Mouse (Mus musculus) MEL (cell line): ENCODE results near the gene Cerk. TPM values are rescaled to one million over a fixed set of nuclear protein-coding genes. Genes with fewer than 3 reads are reported as not detected.
"Not testable (repeated sequence)": the region's sequence is repeated elsewhere in the genome, so short reads cannot be mapped to it uniquely, and the experiment has no call there.

Experiments
- DNase-seq: peaks from one replicate; pipeline ENCODE4 v3.0.0; 2011; ENCODE audit warnings: low read depth, low spot score
- H3K27ac ChIP-seq: 2 replicates; pipeline ENCODE4 v1.5.1; 2012; ENCODE audit warnings: low read depth, mild to moderate bottlenecking, control low read depth, low read length, moderate library complexity; ENCODE audit not compliant: control insufficient read depth
- H3K27me3 ChIP-seq, 2 experiments: fragments of 150-350 bp in 1 of 2; sonication (generic) in 1 of 2; 2 replicates each; pipeline ENCODE4 v1.6.1; 2012; ENCODE audit warnings: low read length in 2 of 2, mild to moderate bottlenecking in 2 of 2, improper control_type of control experiment in 1 of 2, moderate library complexity in 1 of 2; ENCODE audit not compliant: insufficient read depth in 2 of 2, control insufficient read depth in 1 of 2
- H3K36me3 ChIP-seq, 2 experiments: 2 replicates each; pipeline ENCODE4 v1.6.1; 2012 to 2014; ENCODE audit warnings: low read length in 2 of 2, improper control_type of control experiment in 1 of 2, inconsistent platforms in 1 of 2, mild to moderate bottlenecking in 1 of 2; ENCODE audit not compliant: insufficient read depth in 2 of 2, control insufficient read depth in 1 of 2
- H3K4me1 ChIP-seq, 2 experiments: fragments of 150-350 bp in 1 of 2; sonication (generic) in 1 of 2; 2 replicates each; pipeline ENCODE4 v1.6.1; 2012; ENCODE audit warnings: low read length in 2 of 2, improper control_type of control experiment in 1 of 2, mild to moderate bottlenecking in 1 of 2; ENCODE audit not compliant: insufficient read depth in 2 of 2, control insufficient read depth in 1 of 2
- H3K4me3 ChIP-seq, 2 experiments: fragments of 150-350 bp in 1 of 2; sonication (generic) in 1 of 2; 2 replicates each; pipeline ENCODE4 v1.5.1; 2012; ENCODE audit warnings: low read depth in 2 of 2, low read length in 2 of 2, mild to moderate bottlenecking in 2 of 2, moderate library complexity in 2 of 2, control low read depth in 1 of 2, improper control_type of control experiment in 1 of 2; ENCODE audit not compliant: control insufficient read depth in 1 of 2, insufficient read depth in 1 of 2
- H3K79me2 ChIP-seq: 2 replicates; pipeline ENCODE4 v1.6.1; 2012; ENCODE audit warnings: mild to moderate bottlenecking, low read length, moderate library complexity; ENCODE audit not compliant: control insufficient read depth, poor library complexity, insufficient read depth
- H3K9ac ChIP-seq: 2 replicates; pipeline ENCODE4 v1.6.1; 2012; ENCODE audit warnings: low read depth, mild to moderate bottlenecking, control low read depth, low read length, moderate library complexity; ENCODE audit not compliant: control insufficient read depth, poor library complexity, severe bottlenecking
- H3K9me3 ChIP-seq: fragments of 150-350 bp; sonication (generic); replicated peaks from 2 replicates; pipeline ENCODE4 v1.6.1; 2012; ENCODE audit warnings: mild to moderate bottlenecking, low read length, improper control_type of control experiment, moderate library complexity; ENCODE audit not compliant: insufficient read depth
- BHLHE40 ChIP-seq: IDR thresholded peaks from 2 replicates; pipeline ENCODE4 v1.6.1; 2012; ENCODE audit warnings: low read depth, mild to moderate bottlenecking, inconsistent platforms, low read length, improper control_type of control experiment, borderline replicate concordance
- CHD1 ChIP-seq: IDR thresholded peaks from 2 replicates; pipeline ENCODE4 v1.6.1; 2012; ENCODE audit warnings: low read depth, mild to moderate bottlenecking, inconsistent platforms, low read length, improper control_type of control experiment
- CHD2 ChIP-seq: IDR thresholded peaks from 2 replicates; pipeline ENCODE4 v1.6.1; 2011; ENCODE audit warnings: low read length, improper control_type of control experiment
- CTCF ChIP-seq, 3 experiments: IDR thresholded peaks in 2 of 3; conservative IDR thresholded peaks in 1 of 3; 2 replicates each; pipeline ENCODE4 v1.5.1; 2011 to 2012; ENCODE audit warnings: low read length in 3 of 3, low read depth in 2 of 3, mild to moderate bottlenecking in 2 of 3, improper control_type of control experiment in 1 of 3, inconsistent platforms in 1 of 3, mixed read lengths in 1 of 3, moderate library complexity in 1 of 3; ENCODE audit not compliant: control insufficient read depth in 1 of 3, insufficient read depth in 1 of 3, poor library complexity in 1 of 3, severe bottlenecking in 1 of 3
- ELF1 ChIP-seq: IDR thresholded peaks from 2 replicates; pipeline ENCODE4 v1.6.1; 2014; ENCODE audit warnings: low read depth, mild to moderate bottlenecking, inconsistent platforms, low read length, improper control_type of control experiment, moderate library complexity
- EP300 ChIP-seq, 2 experiments: IDR thresholded peaks; 2 replicates each; pipeline ENCODE4 v1.6.1; 2011; ENCODE audit warnings: improper control_type of control experiment in 2 of 2, low read length in 2 of 2, low read depth in 1 of 2, mild to moderate bottlenecking in 1 of 2
- ETS1 ChIP-seq: IDR thresholded peaks from 2 replicates; pipeline ENCODE4 v1.6.1; 2012; ENCODE audit warnings: low read depth, mild to moderate bottlenecking, inconsistent platforms, low read length, improper control_type of control experiment, moderate library complexity
- GABPA ChIP-seq: IDR thresholded peaks from 2 replicates; pipeline ENCODE4 v1.6.1; 2012; ENCODE audit warnings: low read depth, mild to moderate bottlenecking, inconsistent platforms, low read length, improper control_type of control experiment, moderate library complexity
- HCFC1 ChIP-seq: IDR thresholded peaks from 2 replicates; pipeline ENCODE4 v1.6.1; 2012; ENCODE audit warnings: low read depth, mild to moderate bottlenecking, inconsistent platforms, low read length, improper control_type of control experiment, moderate library complexity
- JUND ChIP-seq: IDR thresholded peaks from 2 replicates; pipeline ENCODE4 v1.6.1; 2011; ENCODE audit warnings: low read depth, mild to moderate bottlenecking, improper control_type of control experiment, low read length
- MAFK ChIP-seq: IDR thresholded peaks from 2 replicates; pipeline ENCODE4 v1.6.1; 2011; ENCODE audit warnings: low read depth, mild to moderate bottlenecking, low read length, improper control_type of control experiment, borderline replicate concordance
- MAX ChIP-seq: IDR thresholded peaks from 2 replicates; pipeline ENCODE4 v1.6.1; 2011; ENCODE audit warnings: low read length, improper control_type of control experiment
- MAZ ChIP-seq: IDR thresholded peaks from 2 replicates; pipeline ENCODE4 v1.6.1; 2012; ENCODE audit warnings: low read depth, mild to moderate bottlenecking, inconsistent platforms, low read length, improper control_type of control experiment
- NELFE ChIP-seq: IDR thresholded peaks from 2 replicates; pipeline ENCODE4 v1.6.1; 2011; ENCODE audit warnings: low read depth, low read length, improper control_type of control experiment
- NRF1 ChIP-seq: IDR thresholded peaks from 2 replicates; pipeline ENCODE4 v1.6.1; 2014; ENCODE audit warnings: low read depth, mild to moderate bottlenecking, inconsistent platforms, low read length, improper control_type of control experiment, moderate library complexity; ENCODE audit not compliant: poor library complexity, insufficient read depth, severe bottlenecking
- RCOR1 ChIP-seq: IDR thresholded peaks from 2 replicates; pipeline ENCODE4 v1.6.1; 2012; ENCODE audit warnings: low read depth, mild to moderate bottlenecking, inconsistent platforms, low read length, improper control_type of control experiment
- SIN3A ChIP-seq: IDR thresholded peaks from 2 replicates; pipeline ENCODE4 v1.6.1; 2012; ENCODE audit warnings: low read length, improper control_type of control experiment, inconsistent platforms
- SMC3 ChIP-seq: IDR thresholded peaks from 2 replicates; pipeline ENCODE4 v1.6.1; 2011; ENCODE audit warnings: low read depth, low read length, improper control_type of control experiment
- TCF12 ChIP-seq: IDR thresholded peaks from 2 replicates; pipeline ENCODE4 v1.6.1; 2014; ENCODE audit warnings: low read depth, mild to moderate bottlenecking, inconsistent platforms, low read length, improper control_type of control experiment, moderate library complexity
- UBTF ChIP-seq: IDR thresholded peaks from 2 replicates; pipeline ENCODE4 v1.6.1; 2012; ENCODE audit warnings: low read depth, mild to moderate bottlenecking, inconsistent platforms, low read length, improper control_type of control experiment, moderate library complexity, borderline replicate concordance; ENCODE audit not compliant: insufficient read depth
- USF2 ChIP-seq, 2 experiments: IDR thresholded peaks; 2 replicates each; pipeline ENCODE4 v1.6.1; 2011 to 2012; ENCODE audit warnings: improper control_type of control experiment in 2 of 2, low read length in 2 of 2, borderline replicate concordance in 1 of 2, inconsistent platforms in 1 of 2, low read depth in 1 of 2, mild to moderate bottlenecking in 1 of 2; ENCODE audit not compliant: insufficient read depth in 1 of 2
- ZKSCAN1 ChIP-seq: IDR thresholded peaks from 2 replicates; pipeline ENCODE4 v1.6.1; 2012; ENCODE audit warnings: low read depth, mild to moderate bottlenecking, inconsistent platforms, low read length, improper control_type of control experiment, moderate library complexity
- ZMIZ1 ChIP-seq: IDR thresholded peaks from 2 replicates; pipeline ENCODE4 v1.6.1; 2012; ENCODE audit warnings: low read depth, mild to moderate bottlenecking, inconsistent platforms, low read length, improper control_type of control experiment, moderate library complexity
- ZNF384 ChIP-seq: IDR thresholded peaks from 2 replicates; pipeline ENCODE4 v1.6.1; 2012; ENCODE audit warnings: low read depth, mild to moderate bottlenecking, inconsistent platforms, low read length, improper control_type of control experiment
- polyA plus RNA-seq, 2 experiments: library from polyadenylated mRNA; stranded (reverse) in 1 of 2; unstranded in 1 of 2; fragments of >175 nt in 1 of 2; fragments of >200 nt in 1 of 2; gene quantifications; 2 replicates each; pipeline versions ENCODE4 v1.2.1 to v1.2.4; 2012; ENCODE audit warnings: low replicate concordance in 2 of 2, low read depth in 1 of 2; ENCODE audit not compliant: insufficient read length in 2 of 2, insufficient read depth in 1 of 2, missing spikeins in 1 of 2
- total RNA-seq: library from RNA; depleted of rRNA; stranded (reverse); fragments of 300-350 nt; gene quantifications from 2 replicates; pipeline ENCODE4 v1.2.3, GENCODE M21; 2012

Gene Cerk
- total and polyA plus RNA-seq, 3 experiments: 4.1 to 9.5 TPM; not detected in 1

DNA sequence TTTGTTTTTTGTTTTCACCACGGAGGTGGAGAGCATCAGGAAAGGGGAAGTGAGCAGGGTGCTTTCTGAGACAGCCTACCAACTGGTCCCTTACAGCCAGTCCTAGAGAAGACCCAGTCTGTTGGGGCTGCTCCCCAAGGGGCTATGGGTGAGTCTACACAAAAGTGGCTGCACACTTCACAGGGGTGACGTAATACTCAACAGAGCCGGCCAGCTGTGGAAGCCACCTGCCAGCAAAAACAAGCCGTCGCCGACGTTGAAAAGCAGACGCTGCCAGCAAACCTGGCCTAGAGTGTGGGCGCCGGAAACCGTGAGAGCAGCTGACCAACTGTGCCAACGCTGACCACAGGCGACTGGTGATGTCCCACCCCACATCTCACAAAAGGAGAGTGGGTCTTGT, 3.3 kb downstream of the Cerk start:
- DNase-seq: peak; percentile 60
- Histone ChIP-seq H3K27me3 (peaks cover 0 to 1% of the 10 kb centered on the region in 2 experiments; a peak in 1 of 4 replicates), H3K27ac (no peak overlapping the region), H3K9me3 (no peaks in the 10 kb centered on the region), H3K4me1 (peaks cover 11 to 41% of the 10 kb centered on the region in 2 experiments), H3K36me3 (peaks cover 0 to 17% of the 10 kb centered on the region in 2 experiments; a peak in 2 of 4 replicates), H3K4me3 (no peak overlapping the region), H3K9ac (no peak overlapping the region), H3K79me2 (peaks cover 3% of the 10 kb centered on the region; the same call in 1 of the 2 replicates)
- TF ChIP-seq JUND (no peak), NELFE (no peak), USF2 (IDR thresholded peaks at IDR 0.05; ENCODE audit: borderline replicate concordance in 1 of 2, insufficient read depth in 1 of 2, low read depth in 1 of 2, low read length in 2 of 2) (no peak), SIN3A (no peak), CHD1 (no peak), ZNF384 (no peak), ETS1 (no peak), SMC3 (no peak), BHLHE40 (no peak), ZMIZ1 (no peak), NRF1 (no peak)

DNA sequence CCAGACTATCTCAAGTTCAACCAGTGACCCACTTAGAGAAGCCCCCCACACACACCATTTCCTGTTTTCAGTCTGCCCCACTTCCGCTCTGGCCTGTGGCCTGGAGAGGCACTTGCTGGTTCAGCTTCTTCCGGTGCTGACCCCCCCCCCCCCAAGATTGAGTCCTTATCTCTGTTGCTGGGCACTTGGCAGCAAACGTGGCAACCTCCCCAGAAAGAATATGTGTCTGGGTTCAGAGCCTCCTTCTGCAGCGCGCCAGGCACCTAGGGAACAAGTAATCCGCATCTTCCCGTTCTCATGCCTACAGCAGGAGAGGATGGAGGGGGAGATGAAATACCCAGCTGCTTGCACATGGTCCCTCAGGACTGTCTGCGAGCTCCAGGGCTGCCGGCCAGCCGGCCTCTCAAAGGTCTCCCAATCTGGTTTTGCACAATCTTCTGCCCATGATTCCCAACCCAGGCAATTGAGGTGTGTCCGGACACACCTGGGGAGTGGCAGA, 4.0 kb downstream of the Cerk start:
- Histone ChIP-seq H3K36me3 (peaks cover 0 to 17% of the 10 kb centered on the region in 2 experiments; a peak in 2 of 4 replicates), H3K4me1 (peaks cover 11 to 41% of the 10 kb centered on the region in 2 experiments), H3K4me3 (peak overlapping the region in 1 of 2 experiments; percentile 19; a peak in 1 of 4 replicates), H3K27me3 (peaks cover 0 to 1% of the 10 kb centered on the region in 2 experiments; a peak in 1 of 4 replicates), H3K9me3 (no peaks in the 10 kb centered on the region), H3K9ac (peak overlapping the region; percentile 31; the same call in 1 of the 2 replicates), H3K27ac (peak overlapping the region; percentile 20; the same call in 1 of the 2 replicates), H3K79me2 (peaks cover 3% of the 10 kb centered on the region; the same call in 1 of the 2 replicates)
- peak; percentile 42 for DNase-seq
- TF ChIP-seq EP300 (IDR thresholded peaks at IDR 0.05; ENCODE audit: low read depth in 1 of 2, low read length in 2 of 2): peak; percentile 34 to 43; a peak in 2 of 4 replicates
- TF ChIP-seq MAZ: peak; percentile 66; the same call in 1 of the 2 replicates
- 0 out of 2 replicates have a peak, but pooled peaks have one; percentile 28 for TF ChIP-seq HCFC1
- TF ChIP-seq MAFK: no peak
- TF ChIP-seq ELF1: peak; percentile 59; the same call in 1 of the 2 replicates
- peak; percentile 58 for TF ChIP-seq ETS1
- TF ChIP-seq GABPA: no peak
- TF ChIP-seq ZMIZ1: no peak
- no peak for TF ChIP-seq CTCF (IDR thresholded peaks at IDR 0.05 in 2 of 3, conservative IDR thresholded peaks at IDR 0.05 in 1 of 3; ENCODE audit: control insufficient read depth in 1 of 3, insufficient read depth in 1 of 3, low read depth in 2 of 3, low read length in 3 of 3, poor library complexity in 1 of 3, severe bottlenecking in 1 of 3)
- 0 out of 2 replicates have a peak, but pooled peaks have one; percentile 22 for TF ChIP-seq RCOR1
- TF ChIP-seq ZKSCAN1: no peak
- TF ChIP-seq USF2 (IDR thresholded peaks at IDR 0.05; ENCODE audit: borderline replicate concordance in 1 of 2, insufficient read depth in 1 of 2, low read depth in 1 of 2, low read length in 2 of 2): no peak
- TF ChIP-seq CHD2: no peak
- TF ChIP-seq MAX: no peak
- no peak for TF ChIP-seq UBTF
- peak; percentile 41; the same call in 1 of the 2 replicates for TF ChIP-seq TCF12

DNA sequence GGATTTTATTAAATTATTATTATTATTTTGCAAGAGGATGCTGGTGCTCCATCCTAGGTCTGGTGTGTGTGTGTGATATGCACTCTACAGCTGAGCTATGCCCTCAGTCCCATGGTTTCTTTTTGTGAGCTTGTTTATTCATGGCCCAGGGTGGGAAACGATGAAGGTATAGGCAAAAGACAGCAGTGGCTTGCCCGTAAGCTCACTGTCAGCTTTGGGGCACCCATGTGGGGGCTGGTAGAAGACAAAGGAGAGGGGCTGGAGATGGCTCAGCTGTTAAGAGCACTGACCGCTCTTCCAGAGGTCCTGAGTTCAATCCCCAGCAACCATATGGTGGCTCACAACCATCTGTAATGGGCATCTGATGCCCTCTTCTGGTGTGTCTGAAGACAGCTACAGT, 4.6 kb downstream of the Cerk start:
- not testable (repeated sequence) for H3K27ac ChIP-seq, H3K79me2 ChIP-seq, H3K4me3 ChIP-seq, H3K9me3 ChIP-seq, DNase-seq, H3K9ac ChIP-seq, H3K27me3 ChIP-seq
- H3K36me3 ChIP-seq: peaks cover 0 to 17% of the 10 kb centered on the region in 2 experiments; a peak in 2 of 4 replicates
- H3K4me1 ChIP-seq: peaks cover 11 to 35% of the 10 kb centered on the region in 2 experiments
